Mouse (Mus musculus) kidney, postnatal 0 days (tissue): Measurements from ENCODE around the gene Erg. TPM values are rescaled to one million over a fixed set of nuclear protein-coding genes. Genes with fewer than 3 reads are reported as not detected.

ENCODE experiments used
- ATAC-seq: fragments of 200-750 bp; cut with Nextera tagmentation; replicated peaks from 2 replicates; pipeline ENCODE4 v1.8.0; 2017; ENCODE audit warnings: low read depth, moderate number of reproducible peaks, moderate TSS enrichment, moderate library complexity; ENCODE audit not compliant: low FRiP score
- DNase-seq: peaks from one replicate; pipeline ENCODE4 v3.0.0-alpha.2; 2016; ENCODE audit warnings: low spot score
- H3K27ac ChIP-seq: fragments of 300-500 bp; sonication (generic); 2 replicates; pipeline ENCODE4 v1.5.1; 2014; ENCODE audit warnings: mild to moderate bottlenecking
- H3K27me3 ChIP-seq: fragments of 300-500 bp; sonication (generic); 2 replicates; pipeline ENCODE4 v1.6.1; 2014; ENCODE audit warnings: low read length, mixed read lengths; ENCODE audit not compliant: insufficient read depth
- H3K36me3 ChIP-seq: fragments of 300-500 bp; sonication (generic); 2 replicates; pipeline ENCODE4 v1.6.1; 2014; ENCODE audit warnings: low read length, mixed read lengths; ENCODE audit not compliant: insufficient read depth
- H3K4me1 ChIP-seq: fragments of 300-500 bp; sonication (generic); replicated peaks from 2 replicates; pipeline ENCODE4 v1.6.1; 2014; ENCODE audit warnings: antibody characterized with exemption, low read length, mixed read lengths; ENCODE audit not compliant: insufficient read depth
- H3K4me2 ChIP-seq: fragments of 300-500 bp; sonication (generic); 2 replicates; pipeline ENCODE4 v1.6.1; 2014; ENCODE audit warnings: mild to moderate bottlenecking, low read length, moderate library complexity, mixed read lengths
- H3K4me3 ChIP-seq: fragments of 300-500 bp; sonication (generic); replicated peaks from 2 replicates; pipeline ENCODE4 v1.5.1; 2014; ENCODE audit warnings: low read depth, low read length
- H3K9ac ChIP-seq: fragments of 300-500 bp; sonication (generic); 2 replicates; pipeline ENCODE4 v1.6.1; 2014; ENCODE audit warnings: low read depth, low read length
- H3K9me3 ChIP-seq: fragments of 300-500 bp; sonication (generic); replicated peaks from 2 replicates; pipeline ENCODE4 v1.6.1; 2016; ENCODE audit warnings: low read length, inconsistent platforms, mixed read lengths
- CTCF ChIP-seq: IDR thresholded peaks from 2 replicates; pipeline ENCODE4 v1.5.1; 2016; ENCODE audit warnings: antibody characterized with exemption, low read depth, mild to moderate bottlenecking, moderate library complexity
- WGBS: fragments of 180-500 bp; shearing (Covaris S2); extraction: QIAGEN DNeasy Blood & Tissue Kit; methylation state at CpG from one replicate; pipeline ENCODE4 v1.1.7; 2014; 5-methylcytosine and 5-hydroxymethylcytosine counted together
- polyA plus RNA-seq: library from polyadenylated mRNA; unstranded; fragments of >200 nt; fragmentation: Nextera tagmentation; extraction: Ambion mirVana; gene quantifications from 2 replicates; pipeline ENCODE4 v1.2.1, GENCODE M21; 2015

Gene Erg
- polyA plus RNA-seq, 1 experiment from 2014 or later: 6.4 TPM

- 44% methylated on average over 4 of the region's 4 CpGs for WGBS
- Histone ChIP-seq H3K36me3 (no peaks in the 10 kb centered on the region), H3K4me1 (no peaks in the 10 kb centered on the region), H3K4me2 (no peak overlapping the region), H3K27ac (no peak overlapping the region), H3K4me3 (no peak overlapping the region), H3K27me3 (no peaks in the 10 kb centered on the region), H3K9ac (no peak overlapping the region), H3K9me3 (no peaks in the 10 kb centered on the region)
- DNase-seq (no peak), ATAC-seq (no peak)
- TF ChIP-seq CTCF: no peak
Observed at GRCm38 (mm10) chr16:95371713-95372112, 214.7 kb downstream of the Erg start.

- no peak for ATAC-seq
- DNase-seq: no peak
- Histone ChIP-seq H3K9me3 (no peaks in the 10 kb centered on the region), H3K9ac (no peak overlapping the region), H3K4me1 (no peaks in the 10 kb centered on the region), H3K36me3 (no peaks in the 10 kb centered on the region), H3K4me2 (no peak overlapping the region), H3K27ac (no peak overlapping the region), H3K27me3 (no peaks in the 10 kb centered on the region), H3K4me3 (no peak overlapping the region)
- WGBS: 82% methylated on average over 19 of the region's 19 CpGs
- TF ChIP-seq CTCF: no peak
Observed at GRCm38 (mm10) chr16:95366989-95367765, 219.2 kb downstream of the Erg start.

DNA sequence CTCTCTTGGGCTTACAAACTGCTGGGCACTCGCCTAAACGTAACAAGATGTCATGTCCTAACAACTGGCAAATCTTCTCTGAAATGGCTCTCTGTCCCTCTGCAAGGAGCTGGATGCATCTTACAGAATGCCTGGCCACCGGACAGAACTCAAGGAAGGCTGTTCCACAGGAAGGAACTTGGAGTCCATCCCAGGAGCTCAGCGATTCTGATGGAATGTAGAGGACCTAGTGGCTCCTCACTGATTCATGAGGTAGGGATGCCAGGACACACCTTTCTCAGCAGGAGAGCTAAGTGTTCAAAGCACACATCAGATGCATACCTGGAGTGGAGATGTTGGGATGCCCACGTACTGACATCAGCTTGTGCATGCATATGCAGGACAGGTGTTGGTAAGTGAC lies 221.2 kb downstream of the Erg start:
- no peak for TF ChIP-seq CTCF
- DNase-seq (no peak), ATAC-seq (no peak)

DNA sequence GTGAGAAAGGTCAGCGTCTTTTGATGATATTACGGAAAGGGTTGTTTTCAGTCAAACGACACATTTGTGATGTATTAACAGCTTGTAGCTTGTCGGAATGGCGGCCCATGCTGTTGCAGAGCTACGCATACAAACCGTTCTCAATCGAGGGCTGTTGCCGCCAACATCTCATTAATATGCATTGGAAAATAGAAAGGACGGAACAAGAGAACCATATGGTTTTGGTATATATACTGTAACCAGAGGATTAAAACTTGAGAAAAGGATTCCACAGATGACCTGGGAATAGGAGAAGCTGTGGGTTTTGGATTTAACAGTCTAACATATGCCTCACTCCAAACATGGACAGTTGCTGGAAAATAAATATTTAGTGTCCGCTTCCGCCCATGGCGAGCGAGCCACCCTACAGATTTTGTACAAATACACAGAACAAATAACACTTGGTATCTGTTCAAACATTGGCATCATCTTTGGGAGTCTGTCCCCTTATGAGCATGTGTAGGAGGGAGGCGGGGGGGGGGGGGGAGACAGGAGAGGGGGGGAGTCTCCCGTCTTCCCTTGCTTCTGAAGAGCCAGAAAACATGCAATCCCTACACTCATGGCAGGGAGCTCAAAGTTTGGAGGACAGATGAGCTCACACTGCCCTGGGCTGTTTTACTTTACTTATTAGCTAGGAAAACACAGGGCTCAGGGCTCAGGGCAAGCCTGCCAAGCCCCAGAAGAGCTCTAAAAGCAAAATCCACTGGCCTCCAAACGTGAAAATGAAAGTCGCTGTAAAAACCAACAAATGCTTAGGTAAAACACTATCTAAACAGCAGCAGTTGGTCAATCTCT lies 222.5 kb downstream of the Erg start:
- TF ChIP-seq CTCF: no peak
- 85% methylated on average over 18 of the region's 18 CpGs for WGBS
- Histone ChIP-seq H3K4me2 (no peak overlapping the region), H3K4me1 (no peaks in the 10 kb centered on the region), H3K9ac (no peak overlapping the region), H3K4me3 (no peak overlapping the region), H3K9me3 (no peaks in the 10 kb centered on the region), H3K27ac (no peak overlapping the region), H3K36me3 (no peaks in the 10 kb centered on the region), H3K27me3 (no peaks in the 10 kb centered on the region)
- ATAC-seq (no peak), DNase-seq (no peak)

More for the DNA sequence above, 221.2 kb downstream of the Erg start:
- H3K9ac ChIP-seq: no peak overlapping the region
- H3K27ac ChIP-seq: no peak overlapping the region
- H3K27me3 ChIP-seq: no peaks in the 10 kb centered on the region
- no peak overlapping the region for H3K4me3 ChIP-seq
- WGBS: 91% methylated on average over 5 of the region's 5 CpGs
- H3K4me1 ChIP-seq: no peaks in the 10 kb centered on the region
- H3K9me3 ChIP-seq: no peaks in the 10 kb centered on the region
- no peaks in the 10 kb centered on the region for H3K36me3 ChIP-seq
- no peak overlapping the region for H3K4me2 ChIP-seq

DNA sequence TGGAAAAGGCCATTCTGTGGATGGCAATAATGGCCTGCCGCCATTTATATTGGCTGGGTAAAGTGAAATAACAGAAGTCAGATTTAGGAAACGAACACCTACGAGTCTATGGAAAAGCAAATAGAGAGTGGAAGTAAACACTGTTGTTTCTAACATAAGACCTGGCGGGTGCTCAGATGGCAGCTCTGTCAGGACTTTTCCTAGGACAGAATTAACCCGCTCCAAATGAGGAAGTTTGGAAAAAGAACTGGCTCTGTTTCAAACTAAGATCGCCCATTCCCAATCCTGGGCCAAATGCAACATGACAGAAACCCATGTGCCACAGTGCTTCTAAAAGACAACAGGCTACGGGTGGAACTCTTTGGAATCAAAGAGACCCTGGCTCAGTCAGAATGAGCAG lies 224.4 kb downstream of the Erg start:
- ATAC-seq: no peak
- Histone ChIP-seq H3K36me3 (no peaks in the 10 kb centered on the region), H3K27ac (no peak overlapping the region), H3K4me3 (no peak overlapping the region), H3K4me1 (no peaks in the 10 kb centered on the region), H3K9me3 (no peaks in the 10 kb centered on the region), H3K9ac (no peak overlapping the region), H3K27me3 (no peaks in the 10 kb centered on the region), H3K4me2 (no peak overlapping the region)
- no peak for TF ChIP-seq CTCF
- 89% methylated on average over 7 of the region's 7 CpGs for WGBS
- DNase-seq: no peak

DNA sequence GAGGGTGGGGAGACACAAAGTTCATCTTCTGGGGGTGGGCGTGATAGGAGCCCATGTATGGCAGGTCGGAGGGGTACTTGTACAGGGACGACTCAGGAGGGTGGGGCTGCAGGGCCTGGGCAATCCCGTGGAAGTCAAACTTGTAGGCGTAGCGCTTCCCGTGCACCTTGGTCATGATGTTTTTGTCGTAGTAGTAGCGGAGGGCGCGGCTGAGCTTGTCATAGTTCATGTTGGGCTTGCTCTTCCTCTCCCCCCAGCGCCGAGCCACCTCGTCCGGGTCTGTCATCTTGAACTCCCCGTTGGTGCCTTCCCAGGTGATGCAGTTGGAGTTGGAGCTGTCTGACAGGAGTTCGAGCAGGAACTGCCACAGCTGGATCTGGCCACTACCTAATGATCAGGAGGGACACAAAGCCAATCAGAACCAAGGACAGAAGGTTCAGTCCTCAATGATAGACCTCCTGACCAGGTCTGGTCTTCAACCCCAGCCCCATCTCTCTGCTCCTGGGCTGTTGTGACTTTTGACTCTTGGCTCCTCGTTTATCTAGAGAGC lies 225.4 kb downstream of the Erg start:
- DNase-seq (no peak), ATAC-seq (no peak)
- no peaks in the 10 kb centered on the region for H3K27me3 ChIP-seq
- no peaks in the 10 kb centered on the region for H3K4me1 ChIP-seq
- TF ChIP-seq CTCF: no peak
- H3K4me3 ChIP-seq: no peak overlapping the region
- H3K4me2 ChIP-seq: no peak overlapping the region
- no peak overlapping the region for H3K9ac ChIP-seq
- H3K36me3 ChIP-seq: no peaks in the 10 kb centered on the region
- no peaks in the 10 kb centered on the region for H3K9me3 ChIP-seq
- WGBS: 93% methylated on average over 18 of the region's 18 CpGs
- no peak overlapping the region for H3K27ac ChIP-seq
